Mouse (Mus musculus): Measurements from ENCODE around the gene Il1f10. TPM values are rescaled to one million over a fixed set of nuclear protein-coding genes. Genes with fewer than 3 reads are reported as not detected.

Gene Il1f10
- total RNA-seq (2014; rRNA removed) (not detected in 2 replicates), polyA plus RNA-seq (2015; fragmentation: Nextera tagmentation; extraction: Ambion mirVana) (not detected in 2 replicates)

DNA sequence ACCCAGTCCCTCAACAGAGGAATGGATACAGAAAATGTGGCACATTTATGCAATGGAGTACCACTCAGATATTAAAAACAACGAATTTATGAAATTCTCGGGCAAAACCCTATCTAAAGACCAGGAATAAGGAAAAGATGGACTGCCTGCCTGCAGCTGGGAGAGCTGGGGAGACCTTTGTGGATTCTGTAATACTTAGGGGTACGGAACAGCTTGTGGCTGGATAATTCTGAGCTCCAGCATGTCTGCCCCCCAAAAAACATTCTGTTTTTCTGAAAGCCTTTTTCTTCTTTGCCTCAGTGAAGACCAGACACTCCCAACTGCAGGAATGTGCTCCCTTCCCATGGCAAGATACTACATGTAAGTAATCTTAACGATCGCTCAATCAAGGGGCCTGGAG is at the start of gene Il1f10:
TSS of gene Il1f10 (plus strand) at position 301 of the 400 bp plus-strand sequence.
- no peaks in the 10 kb centered on the region for H3K36me3 ChIP-seq (ENCODE audit: insufficient read depth)
- H3K9me3 ChIP-seq (ENCODE audit: low read length) = no peaks in the 10 kb centered on the region
- ATAC-seq = no peak
- H3K9ac ChIP-seq = no peak within 1 kb of the TSS
- H3K4me2 ChIP-seq (ENCODE audit: low read depth) = no peak within 1 kb of the TSS
- WGBS = 83% methylated on average over 5 of the region's 5 CpGs
- H3K27ac ChIP-seq (ENCODE audit: low read depth, low read length) = no peak within 1 kb of the TSS
- no peak for DNase-seq
- no peaks in the 10 kb centered on the region for H3K4me1 ChIP-seq (ENCODE audit: insufficient read depth)
- no peaks in the 10 kb centered on the region for H3K27me3 ChIP-seq (ENCODE audit: insufficient read depth, low read length)
- H3K4me3 ChIP-seq (ENCODE audit: low read depth, low read length) = no peak within 1 kb of the TSS
- no peak for TF ChIP-seq CTCF (IDR thresholded peaks at IDR 0.05; ENCODE audit: low read depth)

DNA sequence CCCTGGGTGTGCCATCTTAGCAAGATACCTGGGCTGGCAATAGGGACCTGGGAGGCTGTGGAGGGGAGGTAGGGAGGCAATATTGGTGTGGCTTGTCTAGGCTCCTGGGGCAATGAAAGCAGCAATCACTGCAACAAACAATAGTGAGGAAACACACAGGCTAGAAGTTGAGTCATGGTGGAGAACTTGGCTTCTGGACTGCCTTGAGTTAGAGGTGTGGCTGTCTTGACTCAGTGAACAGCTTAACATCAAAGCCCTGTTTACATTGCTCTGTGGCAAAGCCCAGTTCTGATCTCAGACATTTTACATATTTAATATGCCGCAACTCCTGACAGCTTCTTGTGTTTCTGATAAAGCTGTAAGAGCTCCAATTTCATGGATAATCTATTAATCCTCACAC is 23.5 kb upstream of the Il1f10 start:
- H3K4me3 ChIP-seq (ENCODE audit: low read depth, low read length) = no peak overlapping the region
- ATAC-seq (no peak), DNase-seq (no peak)
- H3K4me1 ChIP-seq (ENCODE audit: insufficient read depth) = no peaks in the 10 kb centered on the region
- H3K4me2 ChIP-seq (ENCODE audit: low read depth) = no peak overlapping the region
- H3K9me3 ChIP-seq (ENCODE audit: low read length) = no peaks in the 10 kb centered on the region
- no peak overlapping the region for H3K9ac ChIP-seq
- H3K27me3 ChIP-seq (ENCODE audit: insufficient read depth, low read length) = no peaks in the 10 kb centered on the region
- H3K27ac ChIP-seq (ENCODE audit: low read depth, low read length) = no peak overlapping the region
- 98% methylated on average over 1 of the region's 1 CpGs for WGBS
- no peak for TF ChIP-seq CTCF (IDR thresholded peaks at IDR 0.05; ENCODE audit: low read depth)
- no peaks in the 10 kb centered on the region for H3K36me3 ChIP-seq (ENCODE audit: insufficient read depth)

DNA sequence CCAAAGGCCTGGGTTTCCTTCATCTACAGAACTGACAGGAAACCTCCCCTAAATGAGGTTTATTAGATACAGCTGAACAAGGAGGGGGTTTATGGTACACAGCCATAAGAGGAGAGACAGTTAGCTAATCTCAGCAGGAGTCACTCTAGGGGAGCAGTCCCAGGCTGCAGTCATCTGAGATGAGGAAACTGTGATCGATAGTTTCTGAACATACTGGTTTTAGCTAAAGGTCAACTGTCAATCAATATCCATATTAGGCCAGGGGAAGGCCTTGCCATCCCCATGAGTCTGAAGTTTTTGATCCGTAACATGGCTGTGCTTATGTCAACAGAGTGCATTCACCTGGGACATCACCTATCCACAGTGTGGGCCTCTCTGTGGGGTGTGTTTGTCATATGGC is 17.4 kb upstream of the Il1f10 start:
- no peaks in the 10 kb centered on the region for H3K36me3 ChIP-seq (ENCODE audit: insufficient read depth)
- ATAC-seq (no peak), DNase-seq (no peak)
- no peak overlapping the region for H3K4me2 ChIP-seq (ENCODE audit: low read depth)
- H3K9me3 ChIP-seq (ENCODE audit: low read length) = no peaks in the 10 kb centered on the region
- no peaks in the 10 kb centered on the region for H3K27me3 ChIP-seq (ENCODE audit: insufficient read depth, low read length)
- no peak for TF ChIP-seq CTCF (IDR thresholded peaks at IDR 0.05; ENCODE audit: low read depth)
- no peaks in the 10 kb centered on the region for H3K4me1 ChIP-seq (ENCODE audit: insufficient read depth)
- H3K27ac ChIP-seq (ENCODE audit: low read depth, low read length) = no peak overlapping the region
- 89% methylated on average over 2 of the region's 2 CpGs for WGBS
- no peak overlapping the region for H3K4me3 ChIP-seq (ENCODE audit: low read depth, low read length)
- no peak overlapping the region for H3K9ac ChIP-seq

DNA sequence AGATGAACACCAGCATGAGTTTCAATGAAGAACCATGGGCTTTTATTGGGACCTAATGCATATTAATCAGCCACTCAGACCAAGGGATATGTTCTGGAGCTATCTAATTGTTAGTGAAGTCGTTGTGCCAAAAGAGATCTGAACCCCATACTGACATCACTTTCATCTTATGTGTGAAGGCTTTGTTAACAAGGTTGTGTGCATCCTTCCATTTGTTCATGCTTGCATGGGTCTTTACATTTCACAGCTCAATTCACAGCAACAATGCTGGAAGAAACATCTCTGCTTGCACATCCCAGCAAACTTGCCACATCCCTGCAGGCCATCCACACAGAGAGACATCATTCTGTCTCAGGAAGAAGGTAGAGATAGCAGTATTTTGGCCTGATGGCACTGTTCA is 15.8 kb upstream of the Il1f10 start:
- WGBS = 7% methylated on average over 1 of the region's 1 CpGs
- Histone ChIP-seq H3K27me3 (ENCODE audit: insufficient read depth, low read length) (no peaks in the 10 kb centered on the region), H3K4me3 (ENCODE audit: low read depth, low read length) (no peak overlapping the region), H3K27ac (ENCODE audit: low read depth, low read length) (no peak overlapping the region), H3K9me3 (ENCODE audit: low read length) (no peaks in the 10 kb centered on the region), H3K4me2 (ENCODE audit: low read depth) (no peak overlapping the region), H3K36me3 (ENCODE audit: insufficient read depth) (no peaks in the 10 kb centered on the region), H3K4me1 (ENCODE audit: insufficient read depth) (no peaks in the 10 kb centered on the region), H3K9ac (no peak overlapping the region)
- no peak for TF ChIP-seq CTCF (IDR thresholded peaks at IDR 0.05; ENCODE audit: low read depth)
- DNase-seq (no peak), ATAC-seq (no peak)

- ATAC-seq (no peak), DNase-seq (no peak)
- no peaks in the 10 kb centered on the region for H3K4me1 ChIP-seq (ENCODE audit: insufficient read depth)
- no peak within 1 kb of the TSS for H3K27ac ChIP-seq (ENCODE audit: low read depth, low read length)
- H3K27me3 ChIP-seq (ENCODE audit: insufficient read depth, low read length) = no peaks in the 10 kb centered on the region
- H3K36me3 ChIP-seq (ENCODE audit: insufficient read depth) = no peaks in the 10 kb centered on the region
- H3K4me2 ChIP-seq (ENCODE audit: low read depth) = no peak within 1 kb of the TSS
- H3K9me3 ChIP-seq (ENCODE audit: low read length) = no peaks in the 10 kb centered on the region
- no peak for TF ChIP-seq CTCF (IDR thresholded peaks at IDR 0.05; ENCODE audit: low read depth)
- H3K4me3 ChIP-seq (ENCODE audit: low read depth, low read length) = no peak within 1 kb of the TSS
- no peak within 1 kb of the TSS for H3K9ac ChIP-seq
Measured at GRCm38 (mm10) chr2:24276654-24277053, 14.3 kb upstream of the Il1f10 start, which contains the start of gene Il1f5. Gene Il1f5, plus strand, starts transcription at chr2:24276954.

DNA sequence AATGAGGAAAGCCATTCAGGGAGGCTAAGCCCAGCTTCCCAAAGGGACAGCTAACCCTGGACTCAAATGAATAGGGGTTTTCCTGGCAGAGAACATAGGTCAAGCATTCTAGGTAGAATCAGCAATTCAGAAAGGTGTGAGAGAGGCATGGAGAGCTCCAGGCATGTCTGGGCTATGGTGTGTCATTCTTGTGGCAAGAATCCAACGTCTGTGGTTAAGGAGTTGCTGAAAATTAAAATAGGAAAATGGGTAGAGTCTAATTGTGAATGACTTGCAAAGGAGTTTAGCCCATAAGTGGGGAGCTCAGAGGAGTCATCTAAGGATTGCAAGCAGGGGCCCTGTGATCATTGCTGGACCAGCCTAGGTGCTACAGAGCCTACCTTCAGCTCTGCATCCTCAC is 3.6 kb downstream of the Il1f10 start:
- H3K36me3 ChIP-seq (ENCODE audit: insufficient read depth) = no peaks in the 10 kb centered on the region
- no peak overlapping the region for H3K4me2 ChIP-seq (ENCODE audit: low read depth)
- no peak overlapping the region for H3K4me3 ChIP-seq (ENCODE audit: low read depth, low read length)
- no peaks in the 10 kb centered on the region for H3K27me3 ChIP-seq (ENCODE audit: insufficient read depth, low read length)
- H3K27ac ChIP-seq (ENCODE audit: low read depth, low read length) = no peak overlapping the region
- H3K9me3 ChIP-seq (ENCODE audit: low read length) = no peaks in the 10 kb centered on the region
- no peak for DNase-seq
- TF ChIP-seq CTCF (IDR thresholded peaks at IDR 0.05; ENCODE audit: low read depth) = no peak
- WGBS = 51% methylated on average over 1 of the region's 1 CpGs
- H3K4me1 ChIP-seq (ENCODE audit: insufficient read depth) = no peaks in the 10 kb centered on the region
- no peak overlapping the region for H3K9ac ChIP-seq
- no peak for ATAC-seq

DNA sequence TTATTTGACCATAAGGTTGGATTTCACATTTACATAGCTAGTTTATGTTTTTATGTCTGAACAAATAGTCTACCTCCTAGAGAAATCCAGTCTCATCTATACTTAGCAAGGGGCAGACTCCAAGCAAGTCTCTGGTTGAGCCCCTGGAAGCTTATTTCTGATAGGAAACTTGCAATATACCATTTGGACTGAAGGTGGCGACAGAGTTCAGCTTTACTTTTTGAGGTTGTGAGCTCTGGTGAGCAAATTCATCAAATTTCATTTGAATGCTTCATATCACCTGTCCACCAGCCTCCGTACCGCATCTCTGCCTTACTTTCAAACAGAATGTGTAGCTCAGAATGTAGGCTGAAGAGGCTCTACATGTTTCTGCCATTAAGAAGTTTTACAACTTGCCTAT is 5.8 kb downstream of the Il1f10 start:
- H3K9ac ChIP-seq = no peak overlapping the region
- no peaks in the 10 kb centered on the region for H3K9me3 ChIP-seq (ENCODE audit: low read length)
- H3K36me3 ChIP-seq (ENCODE audit: insufficient read depth) = no peaks in the 10 kb centered on the region
- H3K27me3 ChIP-seq (ENCODE audit: insufficient read depth, low read length) = no peaks in the 10 kb centered on the region
- H3K4me2 ChIP-seq (ENCODE audit: low read depth) = no peak overlapping the region
- H3K27ac ChIP-seq (ENCODE audit: low read depth, low read length) = no peak overlapping the region
- TF ChIP-seq CTCF (IDR thresholded peaks at IDR 0.05; ENCODE audit: low read depth) = peak; percentile 81
- no peak overlapping the region for H3K4me3 ChIP-seq (ENCODE audit: low read depth, low read length)
- peak; percentile 90 for DNase-seq
- ATAC-seq = peak; percentile 59
- 11% methylated on average over 3 of the region's 3 CpGs for WGBS
- H3K4me1 ChIP-seq (ENCODE audit: insufficient read depth) = no peaks in the 10 kb centered on the region

Measured in forebrain, postnatal 0 days (tissue).